Mouse (Mus musculus): ENCODE measurements around the gene Prkar2a. TPM values are rescaled to one million over a fixed set of nuclear protein-coding genes. Genes with fewer than 3 reads are reported as not detected.

Prkar2a gene
- polyA plus RNA-seq, 1 experiment from 2014 or later = 17.5 TPM

Small RNA genes within 50 kb of the gene (microRNA-seq; reads per million reads assigned to microRNA genes)
- not detected for gene Gm26298

Other genes starting within 250 kb of the Prkar2a start
- gene Ccdc71, start 228.8 kb upstream of the Prkar2a start, polyA plus RNA-seq (2016; fragmentation: Nextera tagmentation; extraction: Ambion mirVana) = 28.5 and 32.9 TPM in 2 replicates
- gene Klhdc8b, start 227.7 kb upstream of the Prkar2a start, polyA plus RNA-seq (2016; fragmentation: Nextera tagmentation; extraction: Ambion mirVana) = 17.7 and 18.8 TPM in 2 replicates
- gene Lamb2, start 209.6 kb upstream of the Prkar2a start, polyA plus RNA-seq (2016; fragmentation: Nextera tagmentation; extraction: Ambion mirVana) = 9.8 and 10.9 TPM in 2 replicates
- 48.0 and 52.1 TPM in 2 replicates for gene Usp19, start 198.7 kb upstream of the Prkar2a start, polyA plus RNA-seq (2016; fragmentation: Nextera tagmentation; extraction: Ambion mirVana)
- 74.4 and 79.9 TPM in 2 replicates for gene Qars, start 181.6 kb upstream of the Prkar2a start, polyA plus RNA-seq (2016; fragmentation: Nextera tagmentation; extraction: Ambion mirVana)
- gene Qrich1, start 172.5 kb upstream of the Prkar2a start, polyA plus RNA-seq (2016; fragmentation: Nextera tagmentation; extraction: Ambion mirVana) = 78.6 and 81.6 TPM in 2 replicates
- 173 and 184 TPM in 2 replicates for gene Impdh2, start 129.0 kb upstream of the Prkar2a start, polyA plus RNA-seq (2016; fragmentation: Nextera tagmentation; extraction: Ambion mirVana)
- gene Ndufaf3, start 121.9 kb upstream of the Prkar2a start, polyA plus RNA-seq (2016; fragmentation: Nextera tagmentation; extraction: Ambion mirVana) = 34.8 and 38.9 TPM in 2 replicates
- gene Dalrd3, start 119.4 kb upstream of the Prkar2a start, polyA plus RNA-seq (2016; fragmentation: Nextera tagmentation; extraction: Ambion mirVana) = 52.7 and 58.9 TPM in 2 replicates
- gene Wdr6, start 110.6 kb upstream of the Prkar2a start, polyA plus RNA-seq (2016; fragmentation: Nextera tagmentation; extraction: Ambion mirVana) = 28.3 and 29.3 TPM in 2 replicates
- 1.1 and 1.4 TPM in 2 replicates for gene P4htm, start 91.6 kb upstream of the Prkar2a start, polyA plus RNA-seq (2016; fragmentation: Nextera tagmentation; extraction: Ambion mirVana)
- gene Arih2, start 39.9 kb upstream of the Prkar2a start, polyA plus RNA-seq (2016; fragmentation: Nextera tagmentation; extraction: Ambion mirVana) = 40.4 and 41.3 TPM in 2 replicates
- gene Slc25a20, start 27.2 kb upstream of the Prkar2a start, polyA plus RNA-seq (2016; fragmentation: Nextera tagmentation; extraction: Ambion mirVana) = 25.2 and 26.7 TPM in 2 replicates
- gene Ip6k2, start 94.5 kb downstream of the Prkar2a start, polyA plus RNA-seq (2016; fragmentation: Nextera tagmentation; extraction: Ambion mirVana) = 15.7 and 20.3 TPM in 2 replicates
- 5.6 and 9.1 TPM in 2 replicates for gene Nckipsd, start 119.1 kb downstream of the Prkar2a start, polyA plus RNA-seq (2016; fragmentation: Nextera tagmentation; extraction: Ambion mirVana)
- 0.13 and 0.15 TPM in 2 replicates for gene Celsr3, start 137.0 kb downstream of the Prkar2a start, polyA plus RNA-seq (2016; fragmentation: Nextera tagmentation; extraction: Ambion mirVana)
- 6.9 and 9.0 TPM in 2 replicates for gene Slc26a6, start 164.0 kb downstream of the Prkar2a start, polyA plus RNA-seq (2016; fragmentation: Nextera tagmentation; extraction: Ambion mirVana)
- not detected in 2 replicates for gene Tmem89, start 225.3 kb downstream of the Prkar2a start, polyA plus RNA-seq (2016; fragmentation: Nextera tagmentation; extraction: Ambion mirVana)
- gene Uqcrc1, start 247.3 kb downstream of the Prkar2a start, polyA plus RNA-seq (2016; fragmentation: Nextera tagmentation; extraction: Ambion mirVana) = 384 and 405 TPM in 2 replicates